Mouse (Mus musculus): ENCODE measurements around the gene Cdh13.

DNA sequence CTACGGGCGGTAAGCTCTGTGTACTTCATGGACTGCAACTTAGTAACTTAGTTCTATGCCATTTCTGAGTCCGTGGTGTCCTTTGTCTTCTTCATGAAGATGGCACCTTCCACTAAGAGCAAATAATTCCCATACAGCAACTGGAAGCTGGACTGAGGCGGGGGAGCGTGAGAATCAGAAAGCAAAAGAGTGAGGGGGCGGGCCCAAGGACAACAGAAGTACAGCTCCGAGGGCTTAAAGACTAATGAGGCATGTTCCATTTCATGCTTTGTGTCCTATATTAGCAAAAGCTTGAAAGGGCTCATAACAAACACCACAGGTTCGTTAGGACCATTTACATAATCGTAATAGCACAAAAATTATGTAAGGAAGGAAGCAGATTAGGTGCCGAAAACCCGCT lies 618.9 kb downstream of the Cdh13 start:
- no peak for TF ChIP-seq POLR2A (IDR thresholded peaks at IDR 0.05; ENCODE audit: control insufficient read depth, low read depth, low read length)
- TF ChIP-seq CTCF (IDR thresholded peaks at IDR 0.05; ENCODE audit: control insufficient read depth, insufficient read depth, insufficient replicate concordance, low read depth, low read length) = no peak
